Mouse (Mus musculus): ENCODE measurements at regions not wholly inside any gene's neighbourhood (a gene's known extent, or its start where the extent isn't known, plus 50 kb on each side); places are given as distances from the start of the nearest gene placed in this dataset.
"Not testable (repeated sequence)": the region's sequence is repeated elsewhere in the genome, so short reads cannot be mapped to it uniquely, and the experiment has no call there.

GRCm38 (mm10) chr3:96346543-96346942, 52.8 kb upstream of the Fcgr1 start:
- not testable (repeated sequence) for TF ChIP-seq POLR2A (IDR thresholded peaks at IDR 0.05; ENCODE audit: insufficient read depth, low read length); CTCF (IDR thresholded peaks at IDR 0.05; ENCODE audit: low read depth, low read length)
